Mouse (Mus musculus) right cerebral cortex, postnatal 14 days (tissue): ENCODE results near the gene Csta1.

Source experiments
- DNase-seq: peaks from one replicate; pipeline ENCODE4 v3.0.0; 2022

Gene Csta1

GRCm38 (mm10) chr16:36071071-36071449 lies 60.0 kb downstream of the Csta1 start:
- DNase-seq: no peak
